Mouse (Mus musculus) testis, postnatal 10 days (tissue): ENCODE measurements at regions not wholly inside any gene's neighbourhood (a gene's known extent, or its start where the extent isn't known, plus 50 kb on each side); places are given as distances from the start of the nearest gene placed in this dataset.

Experiments
- DNase-seq: peaks from one replicate; pipeline ENCODE4 v3.0.0; 2021; ENCODE audit warnings: low spot score

GRCm38 (mm10) chr1:61321513-61322145 is 317.0 kb upstream of the Pard3b start:
- no peak for DNase-seq

- no peak for DNase-seq
Observed at GRCm38 (mm10) chr1:61331456-61331855, 307.2 kb upstream of the Pard3b start.

- no peak for DNase-seq
Observed at GRCm38 (mm10) chr1:61331906-61332305, 306.7 kb upstream of the Pard3b start.

GRCm38 (mm10) chr1:61336367-61336766 is 302.3 kb upstream of the Pard3b start:
- DNase-seq: no peak

- DNase-seq: no peak
Observed at GRCm38 (mm10) chr1:61352921-61353320, 285.7 kb upstream of the Pard3b start.

- DNase-seq: no peak
Observed at GRCm38 (mm10) chr1:61353481-61353880, 285.1 kb upstream of the Pard3b start.

- no peak for DNase-seq
Observed at GRCm38 (mm10) chr1:61355241-61355640, 283.4 kb upstream of the Pard3b start.

GRCm38 (mm10) chr1:61359011-61359930 is 279.4 kb upstream of the Pard3b start:
- no peak for DNase-seq

- DNase-seq: no peak
Observed at GRCm38 (mm10) chr1:61372581-61372980, 266.0 kb upstream of the Pard3b start.

- DNase-seq: no peak
Observed at GRCm38 (mm10) chr1:61373661-61374491, 264.7 kb upstream of the Pard3b start.

GRCm38 (mm10) chr1:61376417-61376816 is 262.2 kb upstream of the Pard3b start:
- no peak for DNase-seq

- DNase-seq: peak; percentile 87
Observed at GRCm38 (mm10) chr1:61377070-61377469, 261.6 kb upstream of the Pard3b start.

GRCm38 (mm10) chr1:61378240-61378639 is 260.4 kb upstream of the Pard3b start:
- DNase-seq: no peak

- DNase-seq: no peak
Observed at GRCm38 (mm10) chr1:61379771-61380517, 258.7 kb upstream of the Pard3b start.

GRCm38 (mm10) chr1:61387587-61387986 is 251.0 kb upstream of the Pard3b start:
- no peak for DNase-seq

GRCm38 (mm10) chr1:61397796-61398195 is 240.8 kb upstream of the Pard3b start:
- no peak for DNase-seq

- no peak for DNase-seq
Observed at GRCm38 (mm10) chr1:61402339-61402738, 236.3 kb upstream of the Pard3b start.

- no peak for DNase-seq
Observed at GRCm38 (mm10) chr1:61407201-61407600, 231.4 kb upstream of the Pard3b start.

GRCm38 (mm10) chr1:61414772-61415171 is 223.9 kb upstream of the Pard3b start:
- DNase-seq: no peak

- no peak for DNase-seq
Observed at GRCm38 (mm10) chr1:61415426-61416195, 223.0 kb upstream of the Pard3b start.

- no peak for DNase-seq
Observed at GRCm38 (mm10) chr1:61418396-61418795, 220.2 kb upstream of the Pard3b start.
